In the genomic region with DNA sequence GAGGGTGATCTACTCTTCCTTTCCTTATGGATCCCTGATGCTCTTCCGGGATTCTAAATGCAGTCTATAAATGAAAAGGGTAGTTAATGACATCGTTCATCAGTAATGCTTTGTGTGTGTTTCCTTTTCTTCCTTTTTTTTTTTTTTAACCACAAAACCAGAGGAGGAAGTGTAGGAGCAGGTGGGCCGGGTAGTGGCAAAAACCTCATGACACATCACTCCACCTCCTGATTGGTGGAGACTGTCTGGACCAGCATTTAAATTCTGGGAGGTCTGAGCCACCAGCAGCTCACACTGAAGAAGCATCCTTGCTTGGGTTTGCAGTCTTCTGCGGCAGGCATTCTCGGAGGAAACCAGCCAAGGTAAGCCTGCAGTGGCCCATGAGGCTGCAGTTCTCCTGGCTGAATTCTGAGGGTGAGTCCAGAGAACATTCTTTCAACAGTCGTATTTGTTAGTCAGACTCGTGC, we compare ENCODE assay signal across 9 mouse cellular contexts. TPM values are rescaled to one million over a fixed set of nuclear protein-coding genes. Genes with fewer than 3 reads are reported as not detected.
A peak's percentile ranks its signal among the peaks of the same experiment; 100 is the strongest.
DNase-seq lines count a peak whose midpoint lies in the region; ATAC-seq lines count a peak whose summit lies in the region.
"Had no signal": no experiment of that assay in that cellular context is flagged by ENCODE, and none has a peak within 500 bp of the region (broad histone marks: within the 10 kb centered on the region; RNA-seq: fewer than 3 reads in every experiment).

TSS of gene Spp1 (plus strand) at position 284 of the 467 bp plus-strand sequence.

- H3K79me2 ChIP-seq in macrophage (ENCODE audit: inconsistent target) = peaks cover 26% of the 10 kb centered on the region

- no peaks in the 10 kb centered on the region for H3K9me3 ChIP-seq in heart, embryonic 16.5 days (replicated peaks; ENCODE audit: control insufficient read depth, low read length)

- no peaks in the 10 kb centered on the region for H3K4me1 ChIP-seq in heart, embryonic 16.5 days (ENCODE audit: control insufficient read depth, insufficient read depth, low read length)

- WGBS in heart, embryonic 16.5 days = 53% methylated on average over 7 of the region's 7 CpGs
- WGBS in macrophage (ENCODE audit: missing documents) = under 1% methylated on average over 7 of the region's 7 CpGs

- no peak within 1 kb of the TSS for H3K9ac ChIP-seq in heart, embryonic 16.5 days (ENCODE audit: low read length)

- H3K27ac ChIP-seq in heart, embryonic 16.5 days (ENCODE audit: low read length) = no peak within 1 kb of the TSS
- H3K27ac ChIP-seq in macrophage = peak within 1 kb of the TSS; percentile 82

- no peaks in the 10 kb centered on the region for H3K36me3 ChIP-seq in heart, embryonic 16.5 days (ENCODE audit: control insufficient read depth, insufficient read depth)
- peaks cover 9% of the 10 kb centered on the region for H3K36me3 ChIP-seq in macrophage (ENCODE audit: inconsistent target)

- DNase-seq in heart, postnatal 25 days (ENCODE audit: low spot score) = no peak
- DNase-seq in ES-CJ7 (ENCODE audit: low read depth, low spot score) = peak; percentile 87
- no peak for DNase-seq in urinary bladder, adult 18-20 months (ENCODE audit: low spot score in 2 of 2)
- DNase-seq in urinary bladder, postnatal 25 days (ENCODE audit: low spot score) = no peak
- DNase-seq: thymus, adult 18-20 months had no signal

- ATAC-seq in heart, embryonic 16.5 days (replicated peaks; ENCODE audit: extremely low read depth, insufficient read depth, low FRiP score) = no peak
- peak; percentile 86 for ATAC-seq in granulocyte monocyte progenitor cell, adult 5-6 weeks (replicated peaks; ENCODE audit: poor library complexity, severe bottlenecking)
- no peak for ATAC-seq in activated CD4-positive, CD25-positive, alpha-beta regulatory T cell, adult 4 months

- intact Hi-C loops in heart, postnatal 25 days (cut with DNase I) = loop anchor here (5.0 kb wide), 1 partner anchor 88 kb away; no protein-coding TSS in a partner anchor

- H3K4me2 ChIP-seq in heart, embryonic 16.5 days (ENCODE audit: low read depth, low read length) = no peak within 1 kb of the TSS

- H3K27me3 ChIP-seq in heart, embryonic 16.5 days (ENCODE audit: control insufficient read depth, insufficient read depth, low read length) = no peaks in the 10 kb centered on the region

- no peak within 1 kb of the TSS for H3K4me3 ChIP-seq in heart, embryonic 16.5 days (ENCODE audit: low read length)
- peak within 1 kb of the TSS; percentile 71 for H3K4me3 ChIP-seq in macrophage (ENCODE audit: inconsistent target)

RNA-seq across cellular contexts. Expression of gene Spp1, which starts in this region (rescaled TPM):
- 23.0 and 32.3 TPM in 2 replicates for polyA plus RNA-seq in heart, embryonic 16.5 days (2015; fragmentation: Nextera tagmentation; extraction: Ambion mirVana)
- total RNA-seq in heart, postnatal 25 days (2021) = under 1 TPM; 0.55 to 0.59 TPM
- total RNA-seq in granulocyte monocyte progenitor cell, adult 5-6 weeks (2014; fragmentation: Nextera tagmentation) = 3.7 and 6.6 TPM in 2 replicates
- total RNA-seq in granulocyte monocyte progenitor cell, adult 5-6 weeks (2017) = 2.3 and 14.9 TPM in 2 replicates
- 1,000 to 10,000 TPM in 4 of 26 experiments, 100 to 1,000 TPM in 16, 10 to 100 TPM in 6; 36.9 to 1,427 (median 350) TPM for total RNA-seq in macrophage (2018; cell fraction: chromatin; rRNA removed)
- 1,000 to 10,000 TPM; 1,050 to 5,379 (median 3,146) TPM for total RNA-seq in macrophage (2018; cell fraction: cytosol; rRNA removed)
- 1,000 to 10,000 TPM in 22 of 26 experiments, 100 to 1,000 TPM in 4; 713 to 4,556 (median 1,892) TPM for total RNA-seq in macrophage (2018; cell fraction: nucleus; rRNA removed)
- 3,232 to 4,719 TPM (median 4,121 TPM) in 3 replicates for polyA plus RNA-seq in macrophage (2018)
- under 1 TPM; 0.93 to 0.94 TPM for polyA plus RNA-seq in activated CD4-positive, CD25-positive, alpha-beta regulatory T cell, adult 4 months (2017; shearing (Covaris generic))

Comparison
In these comparisons a context has a peak if more than half of its experiments do, and no peak if none do; other contexts are left out.
1. RNA of gene Spp1 (polyA plus RNA-seq): 3,232 to 4,719 TPM in macrophage; 23.0 to 32.3 TPM in heart, embryonic 16.5 days and 0.93 to 0.94 TPM in activated CD4-positive, CD25-positive, alpha-beta regulatory T cell, adult 4 months; every median in the first group is over 10 times any median in the second.